Mouse (Mus musculus): ENCODE measurements around the gene Dgat2.

DNA sequence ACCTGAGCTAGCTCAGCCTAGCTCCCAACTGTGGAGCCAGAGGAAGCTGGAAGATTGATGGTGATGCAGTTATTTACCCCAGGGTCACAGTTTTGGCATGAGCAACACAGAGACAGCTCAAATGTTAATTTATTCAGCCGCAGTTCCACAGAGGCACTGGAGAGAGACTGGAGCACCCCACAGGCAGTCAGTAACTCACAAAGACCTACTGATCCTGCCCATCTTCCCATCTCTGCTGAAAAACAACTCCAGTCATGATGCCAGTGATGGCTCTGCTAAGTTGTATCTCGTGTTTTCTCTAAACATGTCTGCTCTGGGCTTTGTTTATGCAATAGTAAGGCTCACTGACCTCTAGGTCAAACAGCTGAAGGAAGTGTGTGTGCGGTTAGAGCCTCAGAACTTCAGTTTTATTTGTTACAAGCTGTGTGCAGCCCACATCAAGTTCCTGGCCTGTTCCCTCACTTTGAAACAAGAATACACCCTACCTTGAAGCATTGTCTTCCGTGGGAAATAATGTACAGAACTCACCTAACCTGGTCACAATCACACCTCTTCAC is 75.7 kb downstream of the Dgat2 start:
- TF ChIP-seq CTCF (IDR thresholded peaks at IDR 0.05; ENCODE audit: borderline replicate concordance, extremely low read depth, insufficient read depth, insufficient read length) (no peak), POLR2A (IDR thresholded peaks at IDR 0.05; ENCODE audit: borderline replicate concordance, extremely low read depth, insufficient read depth, insufficient read length, poor library complexity, severe bottlenecking) (no peak)

Measured in brain, embryonic 14.5 days (tissue).